Comparison of ENCODE assay signal across 8 mouse cellular contexts in genomic region chr10:66911261-66911911, GRCm38 (mm10).
DNase-seq lines count a peak whose midpoint lies in the region; ATAC-seq lines count a peak whose summit lies in the region.

No protein-coding gene starts in this region.

- no peak overlapping the region for H3K4me2 ChIP-seq in midbrain, embryonic 13.5 days (replicated peaks)
- no peak overlapping the region for H3K4me2 ChIP-seq in midbrain, embryonic 15.5 days

- H3K36me3 ChIP-seq in midbrain, embryonic 13.5 days = no peaks in the 10 kb centered on the region
- no peaks in the 10 kb centered on the region for H3K36me3 ChIP-seq in midbrain, embryonic 15.5 days (replicated peaks)
- no peaks in the 10 kb centered on the region for H3K36me3 ChIP-seq in megakaryocyte, embryonic 14.5 days (replicated peaks; ENCODE audit: low read length)

- peak; percentile 68 for DNase-seq in brain, adult 2 months (ENCODE audit: low read depth, low spot score)
- peak; percentile 71 to 74 for DNase-seq in heart, postnatal 10 days
- DNase-seq in kidney, postnatal 4 days = peak; percentile 52 to 71
- no peak for DNase-seq in layer of hippocampus, postnatal 25 days (ENCODE audit: extremely low spot score in 1 of 2, low spot score in 1 of 2)
- no peak for DNase-seq in layer of hippocampus, adult 8-10 months (ENCODE audit: low spot score in 2 of 2)

- ATAC-seq in midbrain, embryonic 13.5 days = no peak
- ATAC-seq in midbrain, embryonic 15.5 days (replicated peaks) = no peak

- H3K4me3 ChIP-seq in midbrain, embryonic 13.5 days (replicated peaks) = no peak overlapping the region
- no peak overlapping the region for H3K4me3 ChIP-seq in midbrain, embryonic 15.5 days
- peak overlapping the region; percentile 75 for H3K4me3 ChIP-seq in megakaryocyte, embryonic 14.5 days (replicated peaks)

- H3K27ac ChIP-seq in midbrain, embryonic 13.5 days = peak overlapping the region; percentile 19; the same call in 1 of the 2 replicates
- no peak overlapping the region for H3K27ac ChIP-seq in midbrain, embryonic 15.5 days

- H3K9me3 ChIP-seq in midbrain, embryonic 13.5 days = no peaks in the 10 kb centered on the region
- H3K9me3 ChIP-seq in midbrain, embryonic 15.5 days = no peaks in the 10 kb centered on the region
- H3K9me3 ChIP-seq in megakaryocyte, embryonic 14.5 days = no peaks in the 10 kb centered on the region

- H3K9ac ChIP-seq in midbrain, embryonic 13.5 days (replicated peaks) = no peak overlapping the region
- H3K9ac ChIP-seq in midbrain, embryonic 15.5 days = no peak overlapping the region

- H3K27me3 ChIP-seq in midbrain, embryonic 13.5 days = no peaks in the 10 kb centered on the region
- no peaks in the 10 kb centered on the region for H3K27me3 ChIP-seq in midbrain, embryonic 15.5 days (replicated peaks)
- H3K27me3 ChIP-seq in megakaryocyte, embryonic 14.5 days (replicated peaks) = peaks cover 2% of the 10 kb centered on the region

- intact Hi-C loops in heart, postnatal 10 days (cut with DNase I) = loop anchor here (1.0 to 5.0 kb wide), 4 partner anchors 93 to 306 kb away; partner anchors contain the start of genes Jmjd1c and Reep3

- H3K4me1 ChIP-seq in midbrain, embryonic 13.5 days (replicated peaks) = peaks cover 27% of the 10 kb centered on the region
- H3K4me1 ChIP-seq in midbrain, embryonic 15.5 days = peaks cover 8% of the 10 kb centered on the region
- peaks cover 57% of the 10 kb centered on the region for H3K4me1 ChIP-seq in megakaryocyte, embryonic 14.5 days

- WGBS in midbrain, embryonic 13.5 days = 64% methylated on average over 10 of the region's 10 CpGs
- WGBS in midbrain, embryonic 15.5 days = 65% methylated on average over 10 of the region's 10 CpGs

Comparison
In these comparisons a context has a peak if more than half of its experiments do, and no peak if none do; other contexts are left out.
1. DNase-seq: peak in brain, adult 2 months (single experiment), heart, postnatal 10 days (2 of 2) and kidney, postnatal 4 days (2 of 2); none in layer of hippocampus, postnatal 25 days (0 of 2) and layer of hippocampus, adult 8-10 months (0 of 2).